Mouse (Mus musculus) kidney, postnatal 25 days (tissue): Measurements from ENCODE around the gene Tle3.

Experiments used
- DNase-seq, 2 experiments: peaks; one replicate each; pipeline ENCODE4 v3.0.0; 2021; ENCODE audit warnings: mixed read lengths in 2 of 2

Tle3 gene

DNA sequence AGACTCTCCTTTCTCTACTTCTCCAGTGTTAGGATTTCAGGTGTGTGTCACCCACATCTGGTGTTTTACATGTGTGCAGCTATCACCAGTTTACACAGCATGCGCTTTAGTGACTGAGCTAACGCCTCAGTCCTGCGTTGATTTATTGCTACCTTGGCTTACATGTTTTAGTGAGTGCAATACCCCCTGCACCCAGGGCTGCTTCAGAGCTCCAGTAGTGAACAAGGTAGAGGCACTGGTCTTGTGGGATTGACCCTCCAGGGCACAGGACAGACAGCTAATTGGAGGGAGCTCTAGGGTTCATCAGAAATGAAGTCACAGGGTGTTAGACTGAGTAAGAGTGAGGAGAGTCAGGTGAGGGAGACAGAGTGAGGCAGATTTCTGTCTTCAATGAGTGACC, 12.4 kb upstream of the Tle3 start:
- no peak for DNase-seq

- no peak for DNase-seq
Measured at GRCm38 (mm10) chr9:61360163-61360562, 12.0 kb upstream of the Tle3 start.

DNA sequence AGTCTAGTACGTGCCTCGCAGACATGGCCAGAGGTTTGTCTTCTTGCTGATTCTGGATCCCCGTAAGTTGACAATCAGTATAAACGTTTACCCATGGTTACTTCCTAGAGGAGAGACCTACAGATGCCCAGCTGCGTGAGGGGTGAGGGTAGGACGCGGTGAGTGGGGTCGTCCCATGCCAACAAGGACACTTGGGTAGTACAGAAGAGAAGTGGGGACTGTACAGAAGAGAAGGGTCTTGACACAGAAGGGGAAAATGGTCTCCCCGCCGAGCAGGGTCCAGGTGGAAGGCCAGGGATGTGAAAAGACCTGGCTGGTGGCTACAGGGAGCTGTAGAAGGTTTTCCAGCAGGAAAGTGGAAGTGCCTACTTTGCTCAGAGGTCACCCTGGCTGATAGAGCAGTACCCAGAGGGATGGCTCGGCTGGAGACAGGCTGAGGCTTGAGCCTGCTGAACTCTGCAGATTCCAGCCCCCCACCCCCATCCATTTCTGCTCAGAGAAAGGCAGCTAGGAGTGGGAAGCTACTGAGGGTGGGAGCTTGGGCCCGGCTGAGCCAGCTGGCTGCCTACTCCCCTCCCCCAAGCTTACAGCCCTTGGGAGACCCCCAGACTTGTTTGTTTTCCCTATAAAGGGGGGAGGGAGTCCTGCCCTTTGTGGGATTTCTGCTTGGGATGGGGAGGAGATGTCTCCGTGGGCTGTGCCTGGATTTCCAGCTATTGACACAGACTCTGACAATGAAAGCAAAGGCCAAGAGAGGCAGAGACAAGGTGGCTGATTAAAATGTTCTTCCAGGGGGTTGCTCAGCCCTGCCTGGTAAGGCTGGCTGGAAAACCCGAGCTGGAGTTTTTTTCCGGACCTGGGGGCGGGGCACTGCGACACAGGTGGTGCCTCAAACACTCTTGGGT, 11.2 kb upstream of the Tle3 start:
- DNase-seq = peak; percentile 60 to 71

DNA sequence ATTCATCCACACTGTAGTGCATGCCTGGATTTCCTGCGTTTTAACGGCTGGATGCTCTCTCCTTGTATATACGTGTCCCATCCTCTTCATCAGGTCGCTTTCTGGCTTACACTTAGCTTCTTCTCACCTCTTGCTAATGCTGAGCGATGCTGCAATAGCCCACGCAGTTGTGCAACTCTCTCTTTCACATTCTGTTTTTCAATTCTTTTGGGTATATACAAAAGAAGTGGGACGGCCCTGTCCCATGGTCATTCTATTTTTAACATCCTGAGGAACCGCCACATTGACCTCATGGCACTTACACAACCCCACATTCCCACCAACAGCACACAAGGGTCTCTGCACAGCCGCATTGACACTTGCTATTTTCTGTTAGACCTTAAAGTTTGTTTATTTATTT, 9.0 kb upstream of the Tle3 start:
- no peak for DNase-seq

DNA sequence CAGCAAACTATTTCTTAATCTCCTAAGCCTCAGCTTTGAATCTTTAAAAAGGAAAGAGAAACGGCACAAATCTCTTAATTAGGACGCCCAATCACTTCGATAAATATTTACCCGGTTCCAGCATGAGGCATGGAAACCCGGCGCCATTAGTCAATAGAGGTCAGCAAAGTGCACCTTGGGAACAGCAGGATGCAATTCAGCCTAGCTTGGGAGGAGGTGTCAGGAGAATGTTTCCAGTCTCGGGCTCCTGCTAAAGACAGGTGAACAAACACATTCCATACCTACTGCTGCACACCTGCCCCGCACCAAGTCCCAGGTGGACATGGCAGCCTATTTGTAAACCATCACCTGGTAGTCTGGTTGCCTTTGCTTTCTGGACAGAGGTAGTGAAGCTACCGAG, 6.1 kb upstream of the Tle3 start:
- DNase-seq = no peak

- no peak for DNase-seq
Measured at GRCm38 (mm10) chr9:61367156-61367555, 5.0 kb upstream of the Tle3 start.

DNA sequence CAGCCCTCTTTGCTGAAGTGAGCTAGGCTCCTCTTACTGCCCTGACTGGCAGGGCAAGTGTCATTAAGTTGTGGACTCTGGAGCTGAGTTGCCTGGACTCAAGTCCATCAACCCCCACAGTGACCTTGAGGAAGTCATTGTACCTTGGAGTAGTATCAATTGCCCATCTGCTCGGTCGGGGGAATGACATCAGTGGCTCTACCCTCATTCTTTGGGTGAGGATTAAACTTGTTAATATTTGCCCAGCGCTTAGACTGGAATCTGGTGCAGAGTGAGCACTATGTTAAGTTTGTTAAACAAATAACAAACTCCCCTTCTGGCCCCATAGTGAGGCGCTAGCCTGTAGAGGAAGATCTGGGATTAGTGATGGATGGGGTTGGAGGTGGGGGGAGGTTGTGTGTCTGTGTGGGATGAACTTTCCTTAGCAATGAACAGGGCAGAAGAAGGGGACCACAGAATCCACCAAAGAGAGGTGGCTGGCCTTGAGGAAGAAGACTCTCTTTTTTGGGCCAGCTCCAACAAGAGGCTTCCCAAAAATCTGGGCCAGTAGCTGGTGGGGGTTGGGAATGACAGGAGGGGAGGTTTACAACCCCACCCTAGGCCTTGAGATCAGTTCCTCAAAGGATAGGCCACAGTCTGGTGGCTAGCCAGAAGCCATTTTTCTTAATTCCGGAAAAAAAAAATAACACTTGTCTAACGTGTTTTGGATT, 4.2 kb upstream of the Tle3 start:
- DNase-seq = peak; percentile 75 to 90

DNA sequence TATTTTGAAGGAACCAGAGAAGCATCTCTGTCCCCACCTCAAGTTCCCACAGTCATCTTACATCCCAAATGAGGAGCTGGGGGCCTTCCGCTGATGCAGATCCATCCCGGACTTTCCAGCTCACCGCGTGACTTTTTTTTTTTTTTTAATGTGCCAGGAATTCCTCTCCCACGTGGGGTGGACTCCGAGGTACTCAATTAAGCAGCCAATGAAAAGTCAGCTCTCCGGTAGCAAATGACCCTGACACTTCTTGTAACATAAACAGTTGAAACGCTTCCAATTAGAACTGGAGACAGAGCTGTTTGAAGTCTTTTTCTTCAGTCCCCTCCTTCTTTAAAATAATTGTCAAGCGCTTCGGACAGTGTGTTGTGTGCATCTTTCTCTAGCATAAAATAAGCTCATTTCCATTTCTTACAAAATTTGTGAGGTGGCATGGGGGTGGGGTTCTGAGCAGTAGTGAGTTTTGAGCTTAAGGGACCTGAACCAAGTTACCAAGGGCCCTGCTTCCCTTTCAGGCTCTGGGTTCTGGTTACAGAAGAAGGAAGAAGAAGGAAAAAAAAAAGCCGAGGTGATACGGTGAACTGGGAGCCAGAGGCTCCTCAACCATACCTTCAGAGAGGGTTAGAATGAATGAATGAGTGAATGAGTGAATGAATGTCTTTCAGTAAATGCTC, 3.5 kb upstream of the Tle3 start:
- DNase-seq = peak; percentile 93

DNA sequence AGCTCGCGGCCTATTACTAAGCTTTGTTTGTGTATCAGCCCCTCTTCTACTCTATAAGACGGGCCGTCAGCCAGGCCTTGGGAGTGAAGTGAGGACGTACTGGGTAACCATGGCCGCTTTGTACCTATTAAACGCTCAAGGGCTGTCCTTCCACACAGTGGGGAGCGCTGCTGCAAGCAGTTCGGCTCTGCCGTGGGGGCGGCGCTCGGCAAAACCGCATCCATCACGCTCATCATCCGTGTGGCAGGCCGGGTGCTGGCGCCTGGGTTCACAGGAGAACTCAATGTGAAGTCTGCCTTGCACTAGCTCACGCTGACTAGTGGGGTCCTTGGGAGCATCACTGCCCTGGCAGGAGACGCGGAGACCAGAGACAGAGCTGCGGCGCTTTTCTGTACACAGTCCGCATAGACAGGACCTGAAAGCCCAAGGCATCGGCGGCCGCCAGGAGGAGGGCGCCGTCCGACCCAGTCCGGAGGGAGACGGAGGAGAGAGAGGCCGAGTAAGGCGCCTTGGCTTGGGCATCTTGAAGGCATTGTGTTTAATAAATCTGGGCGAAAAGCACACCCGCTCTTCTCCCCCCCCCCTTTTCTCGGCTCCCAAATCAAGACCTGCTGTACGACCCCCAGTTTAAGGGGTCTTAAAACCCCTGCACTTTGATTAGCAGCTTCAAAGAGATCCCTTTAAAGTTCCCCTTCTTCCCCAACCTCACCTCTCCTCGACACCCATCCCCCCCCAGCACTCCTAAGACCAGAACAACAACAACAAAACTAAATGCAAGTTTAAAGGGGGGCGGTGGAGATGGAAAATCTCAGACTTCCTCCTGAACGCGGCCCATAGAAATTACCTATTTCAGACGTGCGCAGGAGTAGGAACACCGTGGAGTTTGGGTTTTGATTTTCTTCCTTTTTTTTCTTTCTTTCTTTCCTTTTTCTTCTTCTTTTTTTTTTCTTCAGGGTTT, 2.6 kb upstream of the Tle3 start:
- DNase-seq = peak; percentile 36 to 61

- peak; percentile 99 to 100 for DNase-seq
Measured at GRCm38 (mm10) chr9:61370454-61370888, 1.7 kb upstream of the Tle3 start.

GRCm38 (mm10) chr9:61370889-61371754, 1.0 kb upstream of the Tle3 start:
- DNase-seq = peak; percentile 70 to 84

DNA sequence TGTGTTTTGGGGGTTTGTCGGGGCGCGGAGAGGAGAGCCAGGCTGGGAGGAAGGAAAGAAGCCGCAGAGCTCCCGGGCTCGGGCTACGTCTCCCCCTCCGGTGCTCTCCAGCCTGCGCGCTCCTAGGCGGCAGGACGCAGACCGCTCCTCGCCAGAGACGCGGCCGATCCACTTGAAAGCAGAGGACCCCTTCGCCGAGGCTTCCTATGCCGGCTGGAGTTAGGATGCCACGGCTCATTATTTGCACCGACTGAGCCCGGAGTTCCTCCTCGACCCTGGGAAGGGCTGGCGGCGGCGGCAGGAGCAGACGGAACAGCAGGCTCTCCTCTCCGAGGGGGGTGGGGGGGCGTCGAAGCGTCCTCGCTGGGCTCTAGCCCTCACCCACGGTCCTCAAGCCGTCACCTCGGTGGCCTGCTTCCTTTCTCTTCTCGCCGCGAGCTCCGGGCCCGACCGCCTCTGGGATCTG, 377 bp downstream of the Tle3 start:
- DNase-seq = peak in 1 of 2 experiments; percentile 50

GRCm38 (mm10) chr9:61372976-61373633, 939 bp downstream of the Tle3 start:
- peak; percentile 46 to 71 for DNase-seq

GRCm38 (mm10) chr9:61373634-61373941, 1.4 kb downstream of the Tle3 start:
- DNase-seq = no peak

- DNase-seq = peak in 1 of 2 experiments; percentile 62
Measured at GRCm38 (mm10) chr9:61373942-61374900, 2.1 kb downstream of the Tle3 start.

GRCm38 (mm10) chr9:61375002-61375401, 2.8 kb downstream of the Tle3 start:
- no peak for DNase-seq

DNA sequence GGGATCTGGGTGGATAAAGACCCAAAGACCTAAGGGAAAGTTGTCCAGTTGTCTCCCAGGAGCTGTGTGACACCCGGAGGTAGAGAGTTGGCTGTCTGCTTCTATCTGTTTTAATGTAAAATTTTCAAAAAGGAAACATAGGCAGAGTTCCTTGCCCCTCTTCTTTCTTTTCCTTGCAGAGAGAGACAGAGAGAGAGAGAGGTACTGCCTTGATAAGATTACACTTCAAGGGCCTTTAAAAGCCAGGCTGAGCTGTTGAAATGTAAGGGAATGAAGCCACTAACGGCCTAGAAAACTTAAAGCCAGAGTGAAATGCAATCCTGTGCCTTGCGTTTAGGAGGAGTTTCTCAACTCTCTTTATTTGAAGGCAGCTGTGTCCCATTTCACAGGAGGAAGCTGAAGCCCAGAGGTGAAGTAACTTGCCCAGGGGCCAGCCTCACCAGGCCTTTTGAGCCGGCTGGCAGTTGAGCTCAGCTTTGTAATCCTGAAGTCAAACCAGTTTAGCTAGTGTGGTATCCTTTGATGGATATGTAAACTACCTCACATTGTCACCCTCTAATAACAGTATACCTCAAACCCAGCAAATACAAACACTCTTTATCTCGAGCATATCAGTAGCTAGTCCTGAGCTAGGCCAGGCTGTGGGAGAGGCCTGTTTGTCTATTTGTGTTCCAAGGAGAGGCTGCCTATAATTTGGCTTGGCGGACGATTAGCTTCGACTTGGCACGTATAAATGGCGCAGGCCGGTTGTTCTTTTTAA, 3.8 kb downstream of the Tle3 start:
- DNase-seq = no peak

DNA sequence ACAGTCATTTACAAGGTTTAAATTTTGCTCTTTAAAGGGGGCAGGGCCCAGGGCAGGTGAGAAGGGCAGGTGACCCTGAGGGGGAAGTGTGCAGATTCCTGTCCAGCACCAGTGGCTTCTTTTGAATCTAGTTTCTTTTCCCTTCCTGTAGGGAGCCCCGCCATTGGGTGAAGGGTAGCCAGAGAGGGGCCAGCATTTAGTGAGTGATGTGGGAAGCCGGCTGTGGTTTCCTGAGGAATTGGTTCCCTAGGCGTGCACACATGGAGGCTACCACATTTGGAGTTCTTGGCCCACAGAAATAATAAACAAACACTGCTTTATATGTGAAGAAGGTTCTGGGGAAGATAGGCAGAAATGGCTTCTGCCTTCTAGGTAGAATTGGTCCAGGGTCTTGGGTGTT, 4.5 kb downstream of the Tle3 start:
- DNase-seq = no peak
